Mouse (Mus musculus): ENCODE measurements around the gene Gm973.

GRCm38 (mm10) chr1:59631986-59632659 is 116.1 kb downstream of the Gm973 start:
- TF ChIP-seq POLR2A (IDR thresholded peaks at IDR 0.05; ENCODE audit: extremely low read depth, insufficient read depth, low read length), result no peak
- TF ChIP-seq CTCF (IDR thresholded peaks at IDR 0.05; ENCODE audit: extremely low read depth, insufficient read depth, low read length), result no peak
